Mouse (Mus musculus) bone marrow, adult 2 months (tissue): Measurements from ENCODE around the gene Spdl1. TPM values are rescaled to one million over a fixed set of nuclear protein-coding genes. Genes with fewer than 3 reads are reported as not detected.

ENCODE experiments used
- H3K27ac ChIP-seq: fragments of 200-500 bp; 2 replicates; pipeline ENCODE4 v1.5.1; 2012; ENCODE audit warnings: low read depth, mild to moderate bottlenecking, control low read depth, inconsistent platforms, low read length; ENCODE audit not compliant: control insufficient read depth, poor library complexity, insufficient read depth
- H3K4me1 ChIP-seq: fragments of 200-500 bp; 2 replicates; pipeline ENCODE4 v1.6.1; 2011; ENCODE audit warnings: low read length; ENCODE audit not compliant: control insufficient read depth, insufficient read depth
- H3K4me3 ChIP-seq: fragments of 200-500 bp; replicated peaks from 2 replicates; pipeline ENCODE3; 2011; ENCODE audit warnings: mild to moderate bottlenecking, low read depth, low read length, control low read depth; ENCODE audit not compliant: control insufficient read depth
- CTCF ChIP-seq: fragments of 200-500 bp; IDR thresholded peaks from 2 replicates; pipeline ENCODE4 v1.5.1; 2011; ENCODE audit warnings: low read length, control low read depth; ENCODE audit not compliant: control insufficient read depth, insufficient read depth
- POLR2A ChIP-seq: fragments of 200-500 bp; IDR thresholded peaks from 2 replicates; pipeline ENCODE4 v1.6.1; 2011; ENCODE audit warnings: low read depth, mild to moderate bottlenecking, control low read depth, low read length, borderline replicate concordance; ENCODE audit not compliant: control insufficient read depth
- WGBS: fragments of 180-500 bp; shearing (Covaris S2); methylation state at CpG from one replicate; pipeline ENCODE4 v1.1.7; 2018; 5-methylcytosine and 5-hydroxymethylcytosine counted together
- polyA plus RNA-seq: library from polyadenylated mRNA; stranded (reverse); fragments of >200 nt; gene quantifications from 2 replicates; pipeline ENCODE4 v1.2.4, GENCODE M21; 2011; ENCODE audit warnings: low replicate concordance; ENCODE audit not compliant: missing spikeins, insufficient read depth, insufficient read length

The Spdl1 gene
- polyA plus RNA-seq: 8.8 and 12.1 TPM in 2 replicates

DNA sequence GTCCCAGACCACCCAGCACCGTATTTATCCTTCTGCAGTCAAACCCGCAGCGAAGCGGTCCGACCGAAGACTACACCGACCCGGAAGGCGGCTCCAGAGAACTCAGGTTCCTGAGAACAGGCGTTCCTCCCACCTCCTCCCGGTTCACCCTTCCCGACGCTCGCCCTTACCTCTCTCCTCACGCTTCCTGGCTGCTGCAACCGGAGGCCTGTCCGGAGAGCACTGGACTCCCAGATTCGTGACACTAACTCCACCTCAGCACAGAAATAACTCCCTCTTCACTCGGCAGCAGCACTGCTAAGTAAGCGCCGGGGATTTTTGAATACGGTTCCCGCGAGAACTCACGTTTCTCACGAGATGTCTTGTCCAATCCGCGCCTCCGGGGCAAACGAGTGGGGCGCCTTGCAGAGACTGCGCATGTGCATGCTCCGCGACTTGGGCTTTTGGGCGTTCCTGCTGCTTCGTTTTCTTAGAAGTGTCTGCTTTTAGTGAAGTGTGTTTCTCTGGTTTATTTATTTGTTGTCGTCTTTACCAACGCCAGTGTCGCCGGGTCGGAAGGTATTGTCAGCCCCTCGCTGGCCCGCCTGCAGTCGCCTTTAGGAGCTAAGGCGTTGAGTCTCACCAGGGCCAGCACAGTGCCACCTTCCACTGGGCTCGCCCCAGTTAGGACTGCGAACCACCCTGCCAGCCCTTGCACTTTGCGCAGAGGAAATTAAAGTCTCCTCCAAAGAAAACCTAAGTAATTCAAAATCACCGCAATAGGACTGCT, at the start of gene Spdl1:
TSS of gene Spdl1 (minus strand) at position 324 of the 769 bp plus-strand sequence.
- H3K4me3 ChIP-seq: peak within 1 kb of the TSS; percentile 82
- peaks cover 2% of the 10 kb centered on the region; the same call in 1 of the 2 replicates for H3K4me1 ChIP-seq
- TF ChIP-seq POLR2A (peak; percentile 35; the same call in 1 of the 2 replicates), CTCF (no peak)
- under 1% methylated on average over 49 of the region's 49 CpGs for WGBS
- H3K27ac ChIP-seq: peak within 1 kb of the TSS; percentile 67

- Histone ChIP-seq H3K27ac (no peak overlapping the region), H3K4me1 (no peaks in the 10 kb centered on the region), H3K4me3 (no peak overlapping the region)
- 50% methylated on average over 5 of the region's 5 CpGs for WGBS
- no peak for TF ChIP-seq POLR2A
- TF ChIP-seq CTCF: no peak
Observed at GRCm38 (mm10) chr11:34881528-34881927, 48.1 kb upstream of the Spdl1 start.

GRCm38 (mm10) chr11:34879678-34880077, 46.2 kb upstream of the Spdl1 start:
- Histone ChIP-seq H3K4me1 (no peaks in the 10 kb centered on the region), H3K27ac (no peak overlapping the region), H3K4me3 (no peak overlapping the region)
- WGBS: 34% methylated on average over 1 of the region's 1 CpGs
- no peak for TF ChIP-seq CTCF
- no peak for TF ChIP-seq POLR2A

- Histone ChIP-seq H3K4me1 (no peaks in the 10 kb centered on the region), H3K27ac (no peak overlapping the region), H3K4me3 (no peak overlapping the region)
- 58% methylated on average over 2 of the region's 2 CpGs for WGBS
- TF ChIP-seq POLR2A (no peak), CTCF (no peak)
Observed at GRCm38 (mm10) chr11:34873861-34874260, 40.4 kb upstream of the Spdl1 start.

DNA sequence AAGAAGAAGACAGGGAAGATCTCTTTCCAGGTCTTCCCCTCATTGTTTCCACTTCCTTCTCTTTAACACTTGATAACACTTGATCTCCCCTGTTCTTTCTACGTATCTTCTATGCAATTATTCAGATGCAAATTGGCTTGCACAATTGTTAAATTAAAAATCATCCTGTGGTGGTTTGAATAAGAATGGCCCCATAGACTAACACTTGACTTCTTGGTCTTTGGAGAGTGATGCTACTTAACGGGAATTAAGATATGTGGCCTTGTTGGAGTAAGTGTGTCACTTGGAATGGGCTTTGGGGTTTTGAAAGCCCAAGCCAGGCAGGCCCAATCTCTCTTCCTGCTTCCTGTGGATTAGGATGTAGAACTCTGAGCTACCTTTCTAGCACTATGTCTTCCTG, 39.0 kb upstream of the Spdl1 start:
- Histone ChIP-seq H3K4me1 (no peaks in the 10 kb centered on the region), H3K27ac (no peak overlapping the region), H3K4me3 (no peak overlapping the region)
- 78% methylated on average over 2 of the region's 2 CpGs for WGBS
- TF ChIP-seq CTCF (no peak), POLR2A (no peak)

DNA sequence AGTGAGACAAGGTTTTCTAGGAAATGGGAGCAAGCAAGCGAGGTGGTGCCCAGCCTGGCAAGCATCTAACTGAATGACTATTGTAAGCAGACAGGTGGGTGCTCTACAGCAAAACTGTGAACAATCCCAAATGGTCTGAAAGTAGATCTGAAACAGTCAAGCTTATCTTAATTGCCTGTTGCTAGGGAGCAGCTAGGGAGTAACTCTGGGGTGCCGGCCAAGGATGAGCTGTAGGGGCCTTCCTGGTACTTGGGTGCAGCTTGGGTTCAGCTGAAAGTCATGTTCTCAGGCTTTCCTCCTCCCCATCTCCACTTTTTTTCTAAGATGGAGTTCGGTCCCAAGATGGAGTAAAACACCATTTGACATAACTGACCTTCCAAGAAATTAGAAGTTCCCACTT, 38.5 kb upstream of the Spdl1 start:
- Histone ChIP-seq H3K27ac (no peak overlapping the region), H3K4me3 (no peak overlapping the region), H3K4me1 (no peaks in the 10 kb centered on the region)
- no peak for TF ChIP-seq POLR2A
- no peak for TF ChIP-seq CTCF
- WGBS: 77% methylated on average over 3 of the region's 3 CpGs

GRCm38 (mm10) chr11:34871456-34871855, 38.0 kb upstream of the Spdl1 start:
- 55% methylated on average over 3 of the region's 3 CpGs for WGBS
- Histone ChIP-seq H3K4me1 (no peaks in the 10 kb centered on the region), H3K27ac (no peak overlapping the region), H3K4me3 (no peak overlapping the region)
- TF ChIP-seq CTCF: no peak
- no peak for TF ChIP-seq POLR2A

DNA sequence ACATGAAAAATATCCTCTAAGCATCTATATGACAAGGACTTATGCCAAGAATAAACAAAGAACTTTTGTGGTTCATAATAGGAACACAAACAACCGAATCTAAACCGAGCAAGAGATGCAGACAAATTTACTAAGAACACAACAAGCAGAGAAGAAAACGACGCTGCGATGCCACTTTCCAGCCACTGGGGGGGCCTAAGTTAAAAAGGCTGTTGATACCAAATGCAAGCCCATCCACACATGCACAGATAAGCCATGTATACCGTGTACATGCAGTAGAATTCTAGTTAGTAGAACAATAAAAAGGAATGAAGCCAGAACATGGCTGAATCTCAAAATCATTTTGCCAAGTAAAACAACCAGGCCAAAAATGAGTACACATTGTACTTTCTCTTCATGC, 35.2 kb upstream of the Spdl1 start:
- H3K4me3 ChIP-seq: no peak overlapping the region
- 39% methylated on average over 6 of the region's 6 CpGs for WGBS
- H3K4me1 ChIP-seq: no peaks in the 10 kb centered on the region
- H3K27ac ChIP-seq: no peak overlapping the region
- TF ChIP-seq POLR2A: no peak
